Mouse (Mus musculus): Measurements from ENCODE around the gene Gmnn. TPM values are rescaled to one million over a fixed set of nuclear protein-coding genes. Genes with fewer than 3 reads are reported as not detected.

Gmnn gene
- polyA plus RNA-seq (2011; ENCODE audit: insufficient read depth, insufficient read length, low read depth, missing spikeins): 127 and 129 TPM in 2 replicates

DNA sequence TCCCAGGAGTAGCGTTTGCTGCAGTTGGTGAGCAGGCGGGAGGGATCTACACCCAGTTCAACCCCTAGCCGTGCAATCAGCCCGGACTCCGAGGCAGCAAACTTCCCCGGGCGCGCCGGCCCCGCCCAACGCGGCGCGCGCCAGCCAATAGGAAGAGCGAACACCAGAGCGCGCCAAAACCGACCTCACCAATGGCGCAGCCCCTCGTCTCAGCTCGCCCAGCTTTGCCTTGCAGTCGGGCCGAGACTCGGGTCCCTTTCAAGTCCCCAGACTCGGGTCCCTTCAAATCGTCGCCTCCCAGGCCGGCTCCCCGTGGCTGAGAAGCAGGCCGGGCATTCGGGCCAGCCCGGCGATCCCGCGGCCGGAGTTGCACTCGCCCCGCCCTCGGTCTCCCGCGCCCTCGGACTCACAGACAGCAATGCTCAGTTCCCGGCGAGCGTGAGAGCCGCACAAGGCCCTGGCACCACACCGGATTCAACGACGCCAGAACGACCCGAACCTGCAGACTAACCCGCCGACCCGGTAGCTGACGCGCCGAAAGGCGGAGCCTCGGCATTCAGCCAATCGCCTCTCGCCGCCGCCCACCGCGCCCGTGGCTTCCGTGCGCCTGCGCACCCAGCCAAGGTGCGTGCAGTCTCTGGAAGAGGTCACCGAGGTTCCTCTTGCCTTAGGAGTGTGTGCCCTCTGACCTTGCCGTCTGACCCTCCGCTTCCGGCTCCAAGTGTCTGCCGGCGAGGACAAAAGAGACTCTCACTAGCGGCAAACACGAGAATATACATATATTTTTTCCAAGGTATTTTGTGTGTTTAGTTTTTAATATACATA lies at the start of gene Gmnn:
Gene Gmnn (minus strand): TSS at position 521 of the 825 bp plus-strand sequence.
- Histone ChIP-seq H3K4me1 (ENCODE audit: control insufficient read depth, insufficient read depth, low read length) (peaks cover 2% of the 10 kb centered on the region), H3K9me3 (replicated peaks; ENCODE audit: control insufficient read depth, insufficient read depth, low read length, poor library complexity, severe bottlenecking) (no peaks in the 10 kb centered on the region), H3K27me3 (ENCODE audit: control insufficient read depth, insufficient read depth, low read length, poor library complexity, severe bottlenecking) (no peaks in the 10 kb centered on the region), H3K27ac (ENCODE audit: insufficient read depth, low read length) (peak within 1 kb of the TSS; percentile 79), H3K4me3 (ENCODE audit: low read depth, low read length) (peak within 1 kb of the TSS; percentile 99), H3K36me3 (ENCODE audit: control insufficient read depth, insufficient read depth, low read length, poor library complexity, severe bottlenecking) (peaks cover 31% of the 10 kb centered on the region), H3K9ac (ENCODE audit: low read depth, poor library complexity, severe bottlenecking) (peak within 1 kb of the TSS; percentile 89)
- TF ChIP-seq CTCF (IDR thresholded peaks at IDR 0.05; ENCODE audit: low read depth, low read length): no peak
- 0 out of 2 replicates have a peak, but pooled peaks have one; percentile 41 for TF ChIP-seq EP300 (IDR thresholded peaks at IDR 0.05; ENCODE audit: insufficient read depth, low read depth, low read length)
- TF ChIP-seq POLR2A (IDR thresholded peaks at IDR 0.05; ENCODE audit: insufficient read depth, low read length): no peak

- no peaks in the 10 kb centered on the region for H3K9me3 ChIP-seq (replicated peaks; ENCODE audit: control insufficient read depth, insufficient read depth, low read length, poor library complexity, severe bottlenecking)
Measured at GRCm38 (mm10) chr13:24806079-24806478, 44.4 kb upstream of the Gmnn start.

DNA sequence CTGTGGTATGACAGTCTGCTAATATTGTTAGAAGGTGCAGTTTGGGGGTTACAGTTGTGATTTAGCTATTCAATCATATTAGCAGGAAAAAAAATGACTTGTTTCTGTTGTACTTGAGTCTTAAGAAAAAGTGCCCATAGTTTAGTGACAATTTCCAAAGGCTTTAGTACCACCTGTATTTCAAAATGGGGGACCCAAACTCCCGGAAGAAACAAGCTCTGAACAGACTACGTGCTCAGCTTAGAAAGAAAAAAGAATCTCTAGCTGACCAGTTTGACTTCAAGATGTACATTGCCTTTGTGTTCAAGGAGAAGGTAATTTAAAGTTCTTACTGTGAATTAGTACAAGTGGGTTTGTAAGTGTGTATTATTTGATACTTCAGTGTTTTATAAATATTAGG lies 41.5 kb upstream of the Gmnn start:
- Histone ChIP-seq H3K27ac (ENCODE audit: insufficient read depth, low read length) (no peak overlapping the region), H3K27me3 (ENCODE audit: control insufficient read depth, insufficient read depth, low read length, poor library complexity, severe bottlenecking) (no peaks in the 10 kb centered on the region), H3K9ac (ENCODE audit: low read depth, poor library complexity, severe bottlenecking) (peak overlapping the region; percentile 93; the same call in 1 of the 2 replicates), H3K4me3 (ENCODE audit: low read depth, low read length) (no peak overlapping the region), H3K9me3 (replicated peaks; ENCODE audit: control insufficient read depth, insufficient read depth, low read length, poor library complexity, severe bottlenecking) (no peaks in the 10 kb centered on the region), H3K36me3 (ENCODE audit: control insufficient read depth, insufficient read depth, low read length, poor library complexity, severe bottlenecking) (peaks cover 37% of the 10 kb centered on the region), H3K4me1 (ENCODE audit: control insufficient read depth, insufficient read depth, low read length) (no peaks in the 10 kb centered on the region)
- no peak for TF ChIP-seq EP300 (IDR thresholded peaks at IDR 0.05; ENCODE audit: insufficient read depth, low read depth, low read length)
- no peak for TF ChIP-seq POLR2A (IDR thresholded peaks at IDR 0.05; ENCODE audit: insufficient read depth, low read length)
- no peak for TF ChIP-seq CTCF (IDR thresholded peaks at IDR 0.05; ENCODE audit: low read depth, low read length)

More at GRCm38 (mm10) chr13:24806079-24806478, 44.4 kb upstream of the Gmnn start:
- H3K27ac ChIP-seq (ENCODE audit: insufficient read depth, low read length): no peak overlapping the region
- H3K9ac ChIP-seq (ENCODE audit: low read depth, poor library complexity, severe bottlenecking): no peak overlapping the region
- no peak for TF ChIP-seq POLR2A (IDR thresholded peaks at IDR 0.05; ENCODE audit: insufficient read depth, low read length)
- TF ChIP-seq CTCF (IDR thresholded peaks at IDR 0.05; ENCODE audit: low read depth, low read length): no peak
- no peak for TF ChIP-seq EP300 (IDR thresholded peaks at IDR 0.05; ENCODE audit: insufficient read depth, low read depth, low read length)
- H3K27me3 ChIP-seq (ENCODE audit: control insufficient read depth, insufficient read depth, low read length, poor library complexity, severe bottlenecking): no peaks in the 10 kb centered on the region
- H3K36me3 ChIP-seq (ENCODE audit: control insufficient read depth, insufficient read depth, low read length, poor library complexity, severe bottlenecking): peaks cover 55% of the 10 kb centered on the region
- no peaks in the 10 kb centered on the region for H3K4me1 ChIP-seq (ENCODE audit: control insufficient read depth, insufficient read depth, low read length)
- no peak overlapping the region for H3K4me3 ChIP-seq (ENCODE audit: low read depth, low read length)

DNA sequence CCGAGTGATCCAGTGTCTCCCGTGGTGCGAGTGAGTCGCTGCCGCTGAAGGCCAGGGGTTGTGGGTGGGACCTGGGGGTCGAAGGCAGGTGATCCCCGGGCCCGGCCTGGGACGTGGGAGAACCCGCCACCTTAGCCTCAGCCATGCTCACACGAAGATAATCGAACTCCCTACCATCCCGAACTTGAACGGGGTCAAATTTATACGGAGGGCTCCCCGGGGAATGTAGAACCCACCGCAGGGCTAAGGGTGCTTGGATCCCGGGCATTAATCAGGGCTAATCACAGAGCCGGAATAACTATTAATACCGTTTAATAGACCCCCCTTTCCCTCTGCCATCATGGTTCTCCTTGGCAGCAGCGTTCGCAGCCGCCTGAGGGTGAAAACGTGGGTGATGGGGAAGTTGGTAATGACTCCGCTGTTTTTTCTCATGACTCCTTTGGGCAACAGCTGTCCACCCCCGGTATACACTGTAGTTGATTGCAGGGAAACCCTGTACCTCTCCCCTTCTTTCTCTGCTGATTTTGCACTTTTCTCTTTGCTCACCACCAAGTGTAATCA lies 40.5 kb upstream of the Gmnn start:
- peak overlapping the region; percentile 99 for H3K4me3 ChIP-seq (ENCODE audit: low read depth, low read length)
- TF ChIP-seq EP300 (IDR thresholded peaks at IDR 0.05; ENCODE audit: insufficient read depth, low read depth, low read length) (no peak), POLR2A (IDR thresholded peaks at IDR 0.05; ENCODE audit: insufficient read depth, low read length) (no peak), CTCF (IDR thresholded peaks at IDR 0.05; ENCODE audit: low read depth, low read length) (no peak)
- H3K27me3 ChIP-seq (ENCODE audit: control insufficient read depth, insufficient read depth, low read length, poor library complexity, severe bottlenecking): no peaks in the 10 kb centered on the region
- no peak overlapping the region for H3K27ac ChIP-seq (ENCODE audit: insufficient read depth, low read length)
- H3K9me3 ChIP-seq (replicated peaks; ENCODE audit: control insufficient read depth, insufficient read depth, low read length, poor library complexity, severe bottlenecking): no peaks in the 10 kb centered on the region
- H3K9ac ChIP-seq (ENCODE audit: low read depth, poor library complexity, severe bottlenecking): peak overlapping the region; percentile 93
- peaks cover 30% of the 10 kb centered on the region for H3K36me3 ChIP-seq (ENCODE audit: control insufficient read depth, insufficient read depth, low read length, poor library complexity, severe bottlenecking)
- no peaks in the 10 kb centered on the region for H3K4me1 ChIP-seq (ENCODE audit: control insufficient read depth, insufficient read depth, low read length)

DNA sequence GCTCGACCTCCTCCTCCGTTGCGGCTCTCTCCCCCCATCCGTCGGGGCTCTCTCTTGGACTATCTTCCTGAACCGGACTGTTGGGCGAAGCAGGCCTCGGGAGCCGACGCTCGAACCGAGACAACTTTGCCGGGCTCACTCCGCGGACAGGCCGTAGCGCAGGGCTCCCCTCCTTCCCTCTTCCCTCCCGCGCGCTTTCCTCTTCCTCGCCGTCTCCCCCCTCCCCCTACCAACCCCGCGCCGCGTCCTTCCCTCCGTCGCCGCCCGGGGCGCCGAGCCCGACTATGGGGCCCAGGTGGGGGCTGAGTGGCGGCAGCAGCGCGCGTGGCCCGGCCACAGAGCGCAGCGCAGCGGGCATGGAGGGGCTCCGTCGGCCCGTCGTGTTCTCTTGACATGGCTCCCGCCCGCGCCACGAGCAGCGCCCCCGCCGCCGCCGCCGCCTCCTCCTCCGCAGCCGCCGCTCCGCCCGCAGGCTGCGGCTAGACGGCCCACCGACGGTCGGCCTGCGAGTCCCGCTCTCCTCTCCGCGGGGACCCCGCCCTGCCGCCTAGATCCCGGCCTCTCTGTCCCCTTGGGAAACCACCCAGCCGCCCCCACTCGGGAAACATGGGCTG lies 39.7 kb upstream of the Gmnn start, which contains the start of gene BC005537:
Gene BC005537 (plus strand): TSS at position 350 of the 614 bp plus-strand sequence.
- Histone ChIP-seq H3K4me1 (ENCODE audit: control insufficient read depth, insufficient read depth, low read length) (no peaks in the 10 kb centered on the region), H3K27ac (ENCODE audit: insufficient read depth, low read length) (peak within 1 kb of the TSS; percentile 69), H3K36me3 (ENCODE audit: control insufficient read depth, insufficient read depth, low read length, poor library complexity, severe bottlenecking) (peaks cover 24% of the 10 kb centered on the region), H3K9ac (ENCODE audit: low read depth, poor library complexity, severe bottlenecking) (peak within 1 kb of the TSS; percentile 93), H3K9me3 (replicated peaks; ENCODE audit: control insufficient read depth, insufficient read depth, low read length, poor library complexity, severe bottlenecking) (no peaks in the 10 kb centered on the region), H3K27me3 (ENCODE audit: control insufficient read depth, insufficient read depth, low read length, poor library complexity, severe bottlenecking) (no peaks in the 10 kb centered on the region), H3K4me3 (ENCODE audit: low read depth, low read length) (peak within 1 kb of the TSS; percentile 99)
- TF ChIP-seq POLR2A (IDR thresholded peaks at IDR 0.05; ENCODE audit: insufficient read depth, low read length): no peak
- TF ChIP-seq EP300 (IDR thresholded peaks at IDR 0.05; ENCODE audit: insufficient read depth, low read depth, low read length): no peak
- no peak for TF ChIP-seq CTCF (IDR thresholded peaks at IDR 0.05; ENCODE audit: low read depth, low read length)

Measured in ES-Bruce4 (cell line).